Mouse (Mus musculus) stomach, embryonic 14.5 days (tissue): ENCODE measurements around the gene Stxbp4. TPM values are rescaled to one million over a fixed set of nuclear protein-coding genes. Genes with fewer than 3 reads are reported as not detected.

Source experiments
- ATAC-seq: fragments of 200-750 bp; cut with Nextera tagmentation; 2 replicates; pipeline ENCODE4 v1.8.0; 2017; ENCODE audit warnings: low read depth, moderate TSS enrichment; ENCODE audit not compliant: insufficient number of reproducible peaks, insufficient read depth, low FRiP score
- H3K27ac ChIP-seq: fragments of 300-500 bp; sonication (generic); 2 replicates; pipeline ENCODE4 v1.5.1; 2014; ENCODE audit warnings: mild to moderate bottlenecking, low read length, moderate library complexity, mixed read lengths
- H3K27me3 ChIP-seq: fragments of 300-500 bp; sonication (generic); 2 replicates; pipeline ENCODE4 v1.6.1; 2014; ENCODE audit warnings: low read length, control low read depth, mixed read lengths; ENCODE audit not compliant: control insufficient read depth, insufficient read depth
- H3K36me3 ChIP-seq: fragments of 300-500 bp; sonication (generic); 2 replicates; pipeline ENCODE4 v1.6.1; 2014; ENCODE audit warnings: mild to moderate bottlenecking, control low read depth, low read length, moderate library complexity, mixed read lengths; ENCODE audit not compliant: control insufficient read depth, insufficient read depth
- H3K4me1 ChIP-seq: fragments of 300-500 bp; sonication (generic); 2 replicates; pipeline ENCODE4 v1.6.1; 2014; ENCODE audit warnings: low read length, control low read depth, mixed read lengths; ENCODE audit not compliant: control insufficient read depth, insufficient read depth
- H3K4me2 ChIP-seq: fragments of 300-500 bp; sonication (generic); replicated peaks from 2 replicates; pipeline ENCODE4 v1.6.1; 2014; ENCODE audit warnings: low read depth, low read length, control low read depth
- H3K4me3 ChIP-seq: fragments of 300-500 bp; sonication (generic); 2 replicates; pipeline ENCODE4 v1.5.1; 2014; ENCODE audit warnings: low read depth, low read length, control low read depth
- H3K9ac ChIP-seq: fragments of 300-500 bp; sonication (generic); replicated peaks from 2 replicates; pipeline ENCODE4 v1.6.1; 2014; ENCODE audit warnings: low read depth, mild to moderate bottlenecking, control low read depth, low read length, moderate library complexity, mixed read lengths
- H3K9me3 ChIP-seq: fragments of 300-500 bp; sonication (generic); 2 replicates; pipeline ENCODE4 v1.6.1; 2016; ENCODE audit warnings: low read depth, low read length, control low read depth; ENCODE audit not compliant: control insufficient read depth
- WGBS: fragments of 180-500 bp; shearing (Covaris S2); extraction: QIAGEN DNeasy Blood & Tissue Kit; methylation state at CpG from one replicate; pipeline ENCODE4 v1.1.7; 2014; 5-methylcytosine and 5-hydroxymethylcytosine counted together
- polyA plus RNA-seq: library from polyadenylated mRNA; unstranded; fragments of >200 nt; fragmentation: Nextera tagmentation; extraction: Ambion mirVana; gene quantifications from 2 replicates; pipeline ENCODE4 v1.2.1, GENCODE M21; 2014

Gene Stxbp4
- polyA plus RNA-seq, 1 experiment from 2014 or later = 27.2 TPM

- WGBS = 63% methylated on average over 2 of the region's 2 CpGs
- Histone ChIP-seq H3K36me3 (peaks cover 15% of the 10 kb centered on the region), H3K4me1 (no peaks in the 10 kb centered on the region), H3K9me3 (no peaks in the 10 kb centered on the region), H3K27ac (no peak overlapping the region), H3K4me3 (no peak overlapping the region), H3K27me3 (no peaks in the 10 kb centered on the region), H3K4me2 (no peak overlapping the region), H3K9ac (no peak overlapping the region)
- no peak for ATAC-seq
Measured at GRCm38 (mm10) chr11:90603066-90603465, 34.8 kb downstream of the Stxbp4 start.

- no peak overlapping the region for H3K27ac ChIP-seq
- H3K9ac ChIP-seq = no peak overlapping the region
- no peak overlapping the region for H3K4me2 ChIP-seq
- no peaks in the 10 kb centered on the region for H3K4me1 ChIP-seq
- no peak for ATAC-seq
- no peaks in the 10 kb centered on the region for H3K9me3 ChIP-seq
- no peaks in the 10 kb centered on the region for H3K27me3 ChIP-seq
- H3K36me3 ChIP-seq = peaks cover 5% of the 10 kb centered on the region; the same call in 1 of the 2 replicates
- H3K4me3 ChIP-seq = no peak overlapping the region
- 93% methylated on average over 1 of the region's 1 CpGs for WGBS
Measured at GRCm38 (mm10) chr11:90595826-90596225, 42.1 kb downstream of the Stxbp4 start.

GRCm38 (mm10) chr11:90590996-90591395 lies 46.9 kb downstream of the Stxbp4 start:
- H3K27me3 ChIP-seq = no peaks in the 10 kb centered on the region
- H3K27ac ChIP-seq = no peak overlapping the region
- no peak overlapping the region for H3K4me2 ChIP-seq
- WGBS = 92% methylated on average over 1 of the region's 1 CpGs
- no peak overlapping the region for H3K4me3 ChIP-seq
- no peak for ATAC-seq
- no peak overlapping the region for H3K9ac ChIP-seq
- H3K9me3 ChIP-seq = no peaks in the 10 kb centered on the region; the same call in 1 of the 2 replicates
- H3K36me3 ChIP-seq = peaks cover 3% of the 10 kb centered on the region; the same call in 1 of the 2 replicates
- no peaks in the 10 kb centered on the region for H3K4me1 ChIP-seq

GRCm38 (mm10) chr11:90586203-90586602 lies 51.7 kb downstream of the Stxbp4 start:
- no peaks in the 10 kb centered on the region for H3K27me3 ChIP-seq
- no peaks in the 10 kb centered on the region; the same call in 1 of the 2 replicates for H3K9me3 ChIP-seq
- H3K4me3 ChIP-seq = no peak overlapping the region
- H3K27ac ChIP-seq = no peak overlapping the region
- ATAC-seq = no peak
- H3K4me1 ChIP-seq = no peaks in the 10 kb centered on the region
- peaks cover 3% of the 10 kb centered on the region; the same call in 1 of the 2 replicates for H3K36me3 ChIP-seq
- H3K9ac ChIP-seq = no peak overlapping the region
- H3K4me2 ChIP-seq = no peak overlapping the region
- 94% methylated on average over 8 of the region's 8 CpGs for WGBS

- no peaks in the 10 kb centered on the region for H3K4me1 ChIP-seq
- 92% methylated on average over 2 of the region's 2 CpGs for WGBS
- H3K9ac ChIP-seq = no peak overlapping the region
- no peak overlapping the region for H3K27ac ChIP-seq
- no peaks in the 10 kb centered on the region for H3K27me3 ChIP-seq
- H3K4me2 ChIP-seq = no peak overlapping the region
- no peak overlapping the region for H3K4me3 ChIP-seq
- ATAC-seq = no peak
- peaks cover 3% of the 10 kb centered on the region; the same call in 1 of the 2 replicates for H3K36me3 ChIP-seq
- H3K9me3 ChIP-seq = no peaks in the 10 kb centered on the region; the same call in 1 of the 2 replicates
Measured at GRCm38 (mm10) chr11:90585754-90586153, 52.1 kb downstream of the Stxbp4 start.

GRCm38 (mm10) chr11:90577057-90577780 lies 60.7 kb downstream of the Stxbp4 start:
- ATAC-seq = peak; percentile 84; the same call in 1 of the 2 replicates
- no peaks in the 10 kb centered on the region for H3K27me3 ChIP-seq
- 46% methylated on average over 7 of the region's 7 CpGs for WGBS
- H3K9me3 ChIP-seq = no peaks in the 10 kb centered on the region
- peak overlapping the region; percentile 70; the same call in 1 of the 2 replicates for H3K27ac ChIP-seq
- no peak overlapping the region for H3K4me3 ChIP-seq
- H3K4me1 ChIP-seq = no peaks in the 10 kb centered on the region; the same call in 1 of the 2 replicates
- no peak overlapping the region for H3K9ac ChIP-seq
- 0 out of 2 replicates have a peak, but pooled peaks cover 3% of the 10 kb centered on the region for H3K36me3 ChIP-seq
- no peak overlapping the region for H3K4me2 ChIP-seq

GRCm38 (mm10) chr11:90576282-90576972 lies 61.5 kb downstream of the Stxbp4 start:
- no peak for ATAC-seq
- Histone ChIP-seq H3K4me2 (no peak overlapping the region), H3K9me3 (no peaks in the 10 kb centered on the region), H3K9ac (no peak overlapping the region), H3K4me1 (no peaks in the 10 kb centered on the region; the same call in 1 of the 2 replicates), H3K4me3 (no peak overlapping the region), H3K27me3 (no peaks in the 10 kb centered on the region), H3K36me3 (0 out of 2 replicates have a peak, but pooled peaks cover 3% of the 10 kb centered on the region), H3K27ac (no peak overlapping the region)
- WGBS = 85% methylated on average over 8 of the region's 8 CpGs

- no peak overlapping the region for H3K4me2 ChIP-seq
- H3K36me3 ChIP-seq = 0 out of 2 replicates have a peak, but pooled peaks cover 3% of the 10 kb centered on the region
- H3K27ac ChIP-seq = no peak overlapping the region
- ATAC-seq = no peak
- no peak overlapping the region for H3K9ac ChIP-seq
- H3K4me1 ChIP-seq = no peaks in the 10 kb centered on the region; the same call in 1 of the 2 replicates
- H3K27me3 ChIP-seq = no peaks in the 10 kb centered on the region
- H3K4me3 ChIP-seq = no peak overlapping the region
- WGBS = 92% methylated on average over 7 of the region's 7 CpGs
- no peaks in the 10 kb centered on the region for H3K9me3 ChIP-seq
Measured at GRCm38 (mm10) chr11:90575491-90576048, 62.3 kb downstream of the Stxbp4 start.
